Mouse (Mus musculus): ENCODE results near the gene Otx2.

GRCm38 (mm10) chr14:48616361-48616760 lies 57.3 kb downstream of the Otx2 start:
- TF ChIP-seq POLR2A (IDR thresholded peaks at IDR 0.05; ENCODE audit: low read depth, low read length) (no peak), CTCF (conservative IDR thresholded peaks at IDR 0.05; ENCODE audit: insufficient read depth, insufficient read length, low read depth, low read length) (no peak)

All from kidney, adult 2 months (tissue).